Mouse (Mus musculus) thymus, postnatal 0 days (tissue): ENCODE measurements at regions not wholly inside any gene's neighbourhood (a gene's known extent, or its start where the extent isn't known, plus 50 kb on each side); places are given as distances from the start of the nearest gene placed in this dataset.

ENCODE experiments used
- DNase-seq: peaks from one replicate; pipeline ENCODE4 v3.0.0-alpha.2; 2015; ENCODE audit warnings: low spot score

DNA sequence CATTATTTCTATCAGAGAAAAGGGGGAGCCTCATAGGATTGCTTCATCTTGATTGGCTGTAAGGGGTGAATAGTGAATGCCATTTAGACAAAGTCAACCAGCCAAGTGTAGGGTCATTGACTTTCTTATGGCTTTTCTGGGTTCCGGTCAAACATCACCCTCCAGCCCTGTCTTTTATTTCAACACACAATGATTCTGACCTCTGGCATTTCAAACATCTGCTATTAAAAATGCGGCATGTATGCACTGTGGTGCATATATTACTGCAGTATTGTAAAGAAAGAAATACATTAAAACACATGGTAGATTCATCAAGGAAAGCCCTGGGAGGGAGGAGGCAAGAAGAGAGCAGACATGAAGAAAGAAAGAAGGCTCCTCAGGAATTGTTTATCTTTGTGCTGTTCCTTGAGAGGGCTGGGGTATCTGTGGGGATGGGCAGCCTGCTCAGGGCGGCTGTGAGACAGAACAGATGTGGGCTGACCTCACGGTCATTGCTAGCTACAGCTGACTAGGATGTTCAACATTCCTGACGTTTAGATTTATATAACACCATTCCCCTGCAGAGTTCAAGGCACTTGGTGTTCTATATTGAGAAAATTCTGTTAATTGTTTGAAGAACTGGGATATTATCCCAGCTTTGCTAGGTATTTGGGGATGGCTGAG lies 303.5 kb upstream of the Ppp2r3a start:
- no peak for DNase-seq

DNA sequence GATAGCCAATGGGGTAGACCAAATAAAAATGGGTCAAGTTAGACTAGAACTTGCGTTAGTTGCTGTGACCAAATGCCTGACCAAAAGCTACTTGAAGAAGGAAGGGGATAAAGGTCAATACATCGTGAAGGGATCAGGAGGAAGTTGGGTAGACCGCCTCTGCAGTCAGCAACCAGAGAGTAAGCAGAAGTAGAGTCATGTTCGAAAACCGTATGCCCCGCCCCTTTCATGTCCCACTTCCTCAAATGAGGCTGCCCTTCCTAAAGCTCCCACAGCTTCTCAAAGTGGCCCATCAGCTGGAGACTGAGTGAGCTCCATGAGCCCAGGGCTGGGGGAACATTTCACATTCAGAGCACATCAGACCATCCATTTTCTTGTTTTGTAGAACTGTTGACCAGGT lies 301.2 kb upstream of the Ppp2r3a start:
- DNase-seq, result no peak

DNA sequence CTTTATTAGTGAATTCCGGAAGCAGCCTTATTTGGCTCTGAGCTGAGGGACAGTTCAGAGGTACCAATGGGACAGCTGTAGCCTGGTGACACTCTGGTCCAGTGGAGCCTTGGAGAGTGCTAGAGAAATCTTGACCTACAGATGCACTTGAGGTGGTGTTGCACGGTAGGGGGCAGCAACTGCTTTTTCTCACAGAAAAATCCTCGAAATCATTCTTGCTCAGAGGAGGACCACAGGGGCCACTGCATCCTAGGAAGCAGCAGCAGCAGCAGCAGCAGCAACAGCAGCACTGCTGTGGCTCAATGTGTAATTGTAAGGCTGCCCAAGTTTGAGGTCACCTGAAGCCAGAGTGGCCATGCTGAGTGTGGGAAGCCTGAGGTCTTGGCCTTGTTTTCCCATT lies 299.7 kb upstream of the Ppp2r3a start:
- DNase-seq, result no peak

GRCm38 (mm10) chr9:101546213-101546832 lies 294.7 kb upstream of the Ppp2r3a start:
- DNase-seq, result no peak

DNA sequence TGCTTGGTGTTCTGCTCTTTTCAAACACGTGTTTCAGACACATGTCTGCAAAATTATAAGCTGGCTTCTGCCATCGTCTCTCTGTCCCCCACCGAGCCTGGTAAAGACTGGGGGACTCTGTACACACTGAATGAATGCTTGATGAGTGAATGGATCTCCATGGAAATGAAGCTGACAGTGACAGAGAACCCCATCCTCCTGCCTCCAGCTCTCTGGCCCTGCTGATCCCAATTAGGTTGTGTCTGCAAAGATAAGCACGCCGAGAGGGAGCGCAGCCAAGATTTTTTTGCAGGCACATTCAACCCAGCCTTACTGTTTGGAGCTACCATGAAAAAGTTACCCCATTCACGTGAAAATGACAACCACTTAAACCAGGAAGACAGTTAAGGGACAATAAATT lies 266.5 kb upstream of the Ppp2r3a start:
- no peak for DNase-seq

DNA sequence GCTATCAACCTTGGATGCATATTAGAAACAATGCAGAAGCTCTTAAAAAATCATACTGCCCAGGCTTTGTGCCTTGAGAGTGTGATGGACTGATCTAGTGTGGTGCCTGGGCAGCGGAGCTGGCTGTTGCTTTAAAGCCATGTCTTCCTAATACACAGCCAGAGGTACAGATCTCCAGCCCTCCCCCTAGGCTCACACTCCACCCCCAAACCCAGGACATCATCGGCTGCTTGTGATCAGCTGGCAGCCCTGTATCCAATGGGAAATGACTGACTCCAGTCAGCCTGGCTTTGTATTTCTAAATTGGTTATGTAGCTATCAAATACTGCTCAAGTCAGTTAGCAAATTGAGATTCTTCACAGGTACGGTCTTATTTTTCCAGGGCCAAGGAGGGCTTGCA lies 259.2 kb upstream of the Ppp2r3a start:
- DNase-seq, result no peak

DNA sequence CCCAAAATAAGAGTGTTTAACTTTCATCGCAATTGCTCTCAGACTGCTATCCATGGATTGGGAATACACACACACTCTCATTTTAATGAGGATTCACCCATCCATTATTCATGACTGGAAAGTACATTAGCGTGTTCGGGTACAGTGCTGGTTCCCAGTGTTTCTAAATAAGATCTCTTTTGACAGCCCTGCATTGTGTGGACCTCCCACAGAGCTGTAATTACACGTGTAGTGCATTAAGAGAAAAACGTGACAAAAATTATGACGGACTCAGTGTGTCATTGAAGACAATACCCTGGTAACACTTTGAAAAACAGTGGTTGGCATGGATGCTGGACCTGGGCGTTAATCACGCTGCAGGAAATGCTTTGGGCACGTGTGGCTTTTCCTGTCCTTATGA lies 257.6 kb upstream of the Ppp2r3a start:
- DNase-seq, result no peak

GRCm38 (mm10) chr9:101507023-101507690 lies 255.6 kb upstream of the Ppp2r3a start:
- no peak for DNase-seq

DNA sequence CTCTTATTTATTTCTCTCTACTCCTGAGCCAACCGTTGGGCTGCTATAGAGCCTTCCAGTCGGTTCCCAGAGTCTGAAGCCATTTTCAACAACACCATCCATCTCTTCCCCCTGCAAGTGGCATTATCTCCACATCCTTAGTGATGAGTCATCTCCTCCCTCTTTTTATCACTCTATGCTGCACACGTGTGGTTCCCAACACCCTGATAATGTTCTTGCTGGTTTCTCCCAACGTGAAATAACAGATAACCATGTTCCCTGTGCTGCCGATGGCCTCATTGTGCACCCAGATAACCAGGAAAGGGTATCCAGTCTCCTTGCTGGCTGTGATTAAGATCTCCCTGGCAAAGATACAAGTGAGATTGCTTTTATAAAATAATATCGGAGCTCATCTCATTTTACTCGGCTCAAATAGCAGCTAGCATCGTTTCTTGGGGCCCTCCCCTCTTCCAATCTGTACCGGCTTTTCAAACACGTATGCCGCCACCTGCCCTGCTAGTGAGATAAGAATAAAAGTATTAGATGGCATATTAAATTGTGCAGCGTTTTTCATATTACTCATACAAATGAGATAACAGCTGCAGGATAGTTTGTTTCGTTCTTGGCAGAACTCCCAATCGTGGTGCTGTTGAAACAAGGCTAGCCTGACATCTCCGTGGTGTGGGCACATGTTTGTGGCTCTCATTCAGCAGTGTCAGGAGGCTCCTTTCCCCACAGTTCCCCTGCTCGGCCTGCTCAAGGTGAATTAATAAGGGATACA lies 250.3 kb upstream of the Ppp2r3a start:
- DNase-seq, result no peak

DNA sequence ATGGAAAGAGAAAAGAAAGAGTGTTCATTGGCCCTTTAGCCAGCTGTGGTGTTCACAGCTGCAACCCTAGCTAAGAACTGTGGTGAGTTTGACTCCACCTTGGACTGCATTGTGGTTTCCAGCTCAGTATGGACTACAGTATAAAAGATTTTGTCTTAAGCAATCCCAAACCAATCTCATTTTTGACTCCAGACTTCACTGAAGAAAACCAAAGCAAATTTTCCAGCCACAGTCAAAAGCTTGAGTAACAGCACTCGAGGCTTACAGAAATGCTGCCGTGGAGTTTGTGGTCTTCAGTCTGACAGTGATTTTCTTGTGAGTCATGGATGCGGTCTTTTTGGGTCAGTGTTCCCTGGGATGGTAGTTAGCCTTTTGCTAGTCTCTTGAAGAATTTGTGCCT lies 249.4 kb upstream of the Ppp2r3a start:
- DNase-seq, result no peak

DNA sequence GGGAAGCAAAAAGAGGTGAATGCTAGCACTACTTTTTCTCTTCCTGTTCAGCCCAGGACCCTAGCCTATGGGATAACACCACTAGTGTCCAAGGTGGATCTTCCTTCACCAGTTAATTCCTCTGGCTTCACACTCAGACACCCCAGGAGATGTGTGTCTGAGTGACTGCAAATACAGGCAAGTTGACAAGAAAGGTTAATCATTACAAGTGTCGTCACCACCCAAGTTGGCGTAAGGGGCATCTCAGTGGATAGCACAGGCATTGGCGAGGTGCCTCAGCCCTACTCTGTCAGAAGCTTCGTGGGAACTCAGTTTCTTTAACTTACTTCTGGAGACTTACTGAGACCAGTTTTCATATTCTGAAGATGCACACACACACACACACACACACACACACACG lies 247.1 kb upstream of the Ppp2r3a start:
- DNase-seq, result no peak

DNA sequence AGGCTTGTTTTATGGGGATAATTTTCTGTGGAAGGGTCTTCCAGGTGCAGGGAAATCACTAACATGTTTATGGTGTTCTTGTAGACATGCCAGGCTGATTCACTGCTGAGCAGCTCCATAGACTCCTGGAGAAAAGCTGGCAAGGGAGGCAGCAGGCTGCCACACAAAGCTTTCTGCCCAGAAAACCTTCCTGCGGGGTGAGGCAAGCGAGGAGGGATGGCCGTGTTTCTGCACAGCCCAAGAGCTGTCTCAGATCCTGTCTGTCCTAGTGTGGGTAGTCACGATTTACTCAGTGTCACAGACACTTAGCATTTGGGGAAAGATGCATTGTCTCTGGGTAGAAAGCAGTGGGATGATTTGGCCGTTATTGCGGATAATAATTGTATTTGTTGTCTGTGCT lies 244.2 kb upstream of the Ppp2r3a start:
- DNase-seq, result no peak

GRCm38 (mm10) chr9:101489013-101489412 lies 237.4 kb upstream of the Ppp2r3a start:
- DNase-seq, result no peak

- DNase-seq, result no peak
Measured at GRCm38 (mm10) chr9:101476223-101476622, 224.6 kb upstream of the Ppp2r3a start.

GRCm38 (mm10) chr9:101473074-101473461 lies 221.5 kb upstream of the Ppp2r3a start:
- no peak for DNase-seq

DNA sequence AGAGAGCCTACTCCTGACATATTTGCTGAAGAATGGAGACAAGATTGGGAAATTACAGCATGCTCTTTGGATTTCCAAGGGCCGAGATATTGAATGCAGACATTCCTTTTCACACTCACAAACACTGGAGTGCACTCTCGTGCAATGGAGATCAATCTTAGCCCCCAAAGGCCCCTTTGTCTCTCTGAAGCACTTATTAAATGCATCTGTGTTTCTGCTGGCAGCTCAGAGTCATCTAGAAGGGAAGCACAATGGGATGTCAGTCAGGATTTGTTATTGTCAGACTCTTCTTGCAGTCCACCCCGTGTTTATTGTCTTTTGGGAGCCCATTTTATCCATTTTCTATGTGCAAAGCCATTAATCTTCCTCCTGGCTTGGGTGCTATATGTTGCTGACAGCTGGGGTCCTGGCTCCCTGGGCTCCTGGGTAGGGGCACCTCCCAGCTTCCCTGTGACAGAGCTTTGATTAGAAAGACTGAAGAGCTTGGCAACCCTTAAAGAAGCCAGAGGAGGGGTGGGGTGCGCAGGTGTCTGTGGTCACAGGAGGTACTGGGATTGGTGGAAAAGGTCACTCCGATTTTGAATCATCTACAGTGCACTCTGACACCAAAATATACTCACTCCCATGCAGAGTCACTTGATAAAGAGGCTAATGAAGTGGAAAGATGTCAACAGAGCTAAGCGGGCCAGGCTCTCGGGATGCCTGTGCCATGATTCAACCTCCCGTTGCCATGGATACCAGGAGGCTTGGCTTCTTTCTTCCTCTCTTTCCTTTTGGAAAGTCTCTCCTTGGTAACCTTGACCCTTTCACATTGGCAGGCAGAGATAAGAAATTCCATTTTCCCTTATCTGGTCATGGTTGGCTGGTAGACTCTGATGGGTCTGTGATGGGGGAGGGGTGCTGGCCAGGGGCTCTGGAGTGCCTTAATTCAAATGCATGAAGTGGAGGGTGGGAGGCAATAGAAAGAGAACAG lies 220.8 kb upstream of the Ppp2r3a start:
- no peak for DNase-seq

- DNase-seq, result no peak
Measured at GRCm38 (mm10) chr9:101471665-101472064, 220.1 kb upstream of the Ppp2r3a start.

DNA sequence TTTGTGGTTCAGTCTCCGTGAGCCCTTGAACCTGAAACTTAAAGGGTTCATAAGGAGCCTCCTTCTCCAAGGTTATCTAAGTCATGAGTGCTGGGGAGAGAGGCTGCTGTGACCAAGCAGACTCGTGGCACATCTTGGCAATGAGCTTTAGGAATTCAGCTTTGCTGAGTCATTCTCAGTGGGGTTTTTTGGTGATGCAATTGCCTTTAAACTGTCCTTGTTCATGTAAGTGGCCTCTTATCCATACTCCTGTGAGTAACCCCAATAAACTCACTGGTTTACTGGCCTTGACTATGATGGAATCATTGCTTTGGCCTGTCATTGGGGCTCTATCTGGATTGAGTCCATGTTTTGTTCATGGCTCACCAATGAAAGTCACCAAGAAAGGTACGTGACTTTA lies 218.2 kb upstream of the Ppp2r3a start:
- DNase-seq, result no peak

DNA sequence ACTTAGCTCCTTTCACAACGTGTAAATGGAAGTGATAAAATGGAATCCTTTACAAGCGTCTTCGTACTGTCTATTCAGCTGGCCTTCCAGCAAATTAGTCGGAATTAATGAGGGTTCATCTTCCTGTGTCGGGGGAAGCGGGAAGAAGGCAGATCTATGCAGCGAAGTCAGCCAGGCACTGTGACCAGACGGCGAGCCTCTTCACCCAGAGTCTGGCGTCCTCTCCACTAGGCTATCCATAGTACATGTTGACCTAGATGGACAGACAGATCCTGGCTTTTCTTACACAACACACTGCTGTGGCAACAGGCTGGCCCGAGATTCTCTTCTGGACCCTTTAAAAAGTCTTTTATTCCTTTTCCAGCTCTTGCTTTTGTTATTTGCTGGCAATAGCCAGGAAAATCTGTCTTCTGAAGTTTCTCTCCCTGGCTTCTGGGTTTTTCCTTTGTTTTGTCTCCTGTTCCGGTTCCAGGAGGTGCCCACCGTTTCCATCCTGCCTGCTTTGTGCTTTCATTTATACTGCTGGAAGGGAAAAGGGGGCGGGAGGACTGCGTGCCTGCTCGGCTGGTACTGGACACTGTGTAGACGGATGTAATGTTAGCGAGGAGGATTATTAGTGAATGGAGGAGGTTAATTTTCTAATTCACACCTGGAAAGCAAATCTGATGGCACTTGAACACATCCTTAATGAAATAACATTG lies 213.3 kb upstream of the Ppp2r3a start:
- no peak for DNase-seq

GRCm38 (mm10) chr9:101458947-101459627 lies 207.5 kb upstream of the Ppp2r3a start:
- DNase-seq, result no peak
